Comparison of ENCODE assay signal across 28 mouse cellular contexts in the genomic region with DNA sequence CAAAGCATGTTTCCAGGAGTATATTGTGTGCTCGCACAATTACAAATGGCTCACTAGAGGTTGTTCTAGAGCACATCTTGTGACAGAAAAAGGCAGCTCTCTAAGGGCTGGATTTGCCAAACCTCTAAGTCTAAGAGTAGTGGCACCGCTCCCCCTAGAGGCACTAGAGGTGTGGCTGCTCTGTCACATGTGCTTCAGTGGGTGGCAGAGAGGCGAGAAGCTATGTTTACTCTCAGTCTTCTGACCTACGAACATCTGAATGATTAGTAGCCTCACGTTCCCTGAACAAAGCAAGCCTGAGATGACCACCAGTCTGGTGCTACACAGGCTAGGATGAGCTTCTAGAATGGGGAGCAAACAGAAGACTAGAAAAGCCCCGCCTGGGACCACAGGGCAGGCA.
DNase-seq lines count a peak whose midpoint lies in the region; ATAC-seq and TF ChIP-seq lines count a peak whose summit lies in the region.
"Had no signal": no experiment of that assay in that cellular context is flagged by ENCODE, and none has a peak within 500 bp of the region (broad histone marks: within the 10 kb centered on the region; RNA-seq: fewer than 3 reads in every experiment).

No protein-coding gene starts in this region.

- no peak for TF ChIP-seq EP300 in lung, postnatal 0 days (IDR thresholded peaks at IDR 0.05)
- TF ChIP-seq EP300 in CH12.LX (IDR thresholded peaks at IDR 0.05; ENCODE audit: low read length) = no peak

- peak; percentile 70 for DNase-seq in heart, adult 11 months
- no peak for DNase-seq in heart, postnatal 14 days
- DNase-seq in lung, postnatal 0 days (ENCODE audit: low spot score) = no peak
- DNase-seq in lung, adult 2 months = no peak
- peak; percentile 16 for DNase-seq in CH12.LX (ENCODE audit: extremely low read depth)
- no peak for DNase-seq in kidney, adult 8-10 months
- no peak for DNase-seq in yolk sac, embryonic 10.5 days (ENCODE audit: low spot score)
- DNase-seq: adrenal gland, adult 2 months; cerebellum, adult 11 months; cerebellum, adult 9-10 months; gastrocnemius, adult 2 months; gastrocnemius, postnatal 36 days; heart, adult 2 months; kidney, adult 9 months; kidney, postnatal 10 days; lung, adult 18-20 months; lung, postnatal 14 days; right cerebral cortex, postnatal 25 days; thymus, adult 18-20 months; thymus, postnatal 36 days had no signal

- no peak overlapping the region for H3K4me3 ChIP-seq in lung, postnatal 0 days (ENCODE audit: low read depth, low read length)
- no peak overlapping the region for H3K4me3 ChIP-seq in lung, adult 2 months (replicated peaks; ENCODE audit: extremely low read depth, low read depth, low read length)
- no peak overlapping the region for H3K4me3 ChIP-seq in CH12.LX (replicated peaks in 1 of 3; ENCODE audit: low read depth in 2 of 3, low read length in 2 of 3, poor library complexity in 1 of 3)
- H3K4me3 ChIP-seq in bone marrow, adult 2 months (replicated peaks; ENCODE audit: control insufficient read depth, low read depth, low read length) = no peak overlapping the region
- H3K4me3 ChIP-seq: embryonic facial prominence, embryonic 15.5 days; gastrocnemius, adult 2 months; heart, adult 2 months; heart, embryonic 13.5 days; midbrain, embryonic 12.5 days had no signal

- no peak for ATAC-seq in lung, postnatal 0 days
- ATAC-seq: activated CD4-positive, CD25-positive, alpha-beta regulatory T cell, adult 4 months; CD4-positive, CD25-positive, alpha-beta regulatory T cell, adult 4 months; forebrain, embryonic 14.5 days; hindbrain, embryonic 16.5 days had no signal

- H3K4me2 ChIP-seq in lung, postnatal 0 days (replicated peaks; ENCODE audit: low read depth, low read length) = no peak overlapping the region
- H3K4me2 ChIP-seq in CH12.LX (ENCODE audit: insufficient read depth, low read depth, poor library complexity, severe bottlenecking) = no peak overlapping the region
- H3K4me2 ChIP-seq: embryonic facial prominence, embryonic 15.5 days; heart, embryonic 13.5 days; midbrain, embryonic 12.5 days had no signal

- no peak for TF ChIP-seq POLR2A in lung, adult 2 months (IDR thresholded peaks at IDR 0.05; ENCODE audit: borderline replicate concordance, extremely low read depth, low read depth, low read length)
- no peak for TF ChIP-seq POLR2A in CH12.LX (IDR thresholded peaks at IDR 0.05; ENCODE audit: low read depth, low read length)
- no peak for TF ChIP-seq POLR2A in bone marrow, adult 2 months (IDR thresholded peaks at IDR 0.05; ENCODE audit: borderline replicate concordance, control insufficient read depth, low read depth, low read length)

- 0 out of 2 replicates have a peak, but pooled peaks have one; percentile 6 for TF ChIP-seq CTCF in lung, postnatal 0 days (IDR thresholded peaks at IDR 0.05)
- TF ChIP-seq CTCF in lung, adult 2 months (IDR thresholded peaks at IDR 0.05; ENCODE audit: insufficient read depth, low read length) = no peak
- peak in 1 of 2 experiments; percentile 34; a peak in 2 of 4 replicates for TF ChIP-seq CTCF in CH12.LX (conservative IDR thresholded peaks at IDR 0.05 in 1 of 2, IDR thresholded peaks at IDR 0.05 in 1 of 2; ENCODE audit: low read depth in 2 of 2, low read length in 2 of 2)
- peak; percentile 23; the same call in 1 of the 2 replicates for TF ChIP-seq CTCF in bone marrow, adult 2 months (IDR thresholded peaks at IDR 0.05; ENCODE audit: control insufficient read depth, insufficient read depth, low read length)

- no peaks in the 10 kb centered on the region for H3K79me2 ChIP-seq in CH12.LX (replicated peaks; ENCODE audit: control insufficient read depth, extremely low read depth, insufficient read depth, poor library complexity, severe bottlenecking)

- intact Hi-C loops in heart, postnatal 14 days (cut with DNase I) = no loop called here

- in situ Hi-C loops in CH12.LX (cut with MboI; ENCODE audit: low pct_ligation_motif_present, low pct_unique_long_range_greater_than_20kb, low sequenced_read_pairs) = loop anchor here (25.0 kb wide), 1 partner anchor 1052 kb away; no protein-coding TSS in a partner anchor

- dilution Hi-C loops in CH12.LX (cut with MboI; ENCODE audit: extremely low pct_ligation_motif_present, extremely low pct_unique_long_range_greater_than_20kb, low sequenced_read_pairs) = no loop called here

- no peaks in the 10 kb centered on the region for H3K27me3 ChIP-seq in lung, postnatal 0 days (replicated peaks; ENCODE audit: insufficient read depth, low read length)
- H3K27me3 ChIP-seq in CH12.LX (replicated peaks) = no peaks in the 10 kb centered on the region
- H3K27me3 ChIP-seq: embryonic facial prominence, embryonic 15.5 days; heart, embryonic 13.5 days; midbrain, embryonic 12.5 days had no signal

- no peaks in the 10 kb centered on the region for H3K36me3 ChIP-seq in lung, postnatal 0 days (ENCODE audit: insufficient read depth, low read length)
- no peaks in the 10 kb centered on the region for H3K36me3 ChIP-seq in CH12.LX (replicated peaks in 1 of 2; ENCODE audit: control insufficient read depth in 1 of 2, insufficient read depth in 1 of 2, low read length in 1 of 2)
- H3K36me3 ChIP-seq: embryonic facial prominence, embryonic 15.5 days; heart, embryonic 13.5 days; midbrain, embryonic 12.5 days had no signal

- no peak overlapping the region for H3K27ac ChIP-seq in lung, postnatal 0 days (ENCODE audit: low read length)
- H3K27ac ChIP-seq in CH12.LX (ENCODE audit: insufficient read depth, low read depth) = no peak overlapping the region
- no peak overlapping the region for H3K27ac ChIP-seq in bone marrow, adult 2 months (ENCODE audit: control insufficient read depth, insufficient read depth, low read depth, low read length, poor library complexity)
- H3K27ac ChIP-seq: embryonic facial prominence, embryonic 15.5 days; gastrocnemius, adult 2 months; heart, adult 2 months; heart, embryonic 13.5 days; midbrain, embryonic 12.5 days had no signal

- no peak; the same call in 1 of the 2 replicates for TF ChIP-seq RAD21 in CH12.LX (IDR thresholded peaks at IDR 0.05; ENCODE audit: low read depth, low read length)

- WGBS in lung, postnatal 0 days = 56% methylated on average over 6 of the region's 6 CpGs
- WGBS in lung, adult 2 months = 62% methylated on average over 6 of the region's 6 CpGs
- 76% methylated on average over 6 of the region's 6 CpGs for WGBS in bone marrow, adult 2 months

- no peaks in the 10 kb centered on the region for H3K4me1 ChIP-seq in lung, postnatal 0 days (ENCODE audit: insufficient read depth, low read depth, low read length)
- H3K4me1 ChIP-seq in lung, adult 2 months (ENCODE audit: control insufficient read depth, insufficient read depth, low read length) = no peaks in the 10 kb centered on the region
- no peaks in the 10 kb centered on the region for H3K4me1 ChIP-seq in CH12.LX (ENCODE audit: control insufficient read depth in 1 of 2, insufficient read depth in 2 of 2)
- no peaks in the 10 kb centered on the region for H3K4me1 ChIP-seq in bone marrow, adult 2 months (ENCODE audit: control insufficient read depth, insufficient read depth, low read length)
- H3K4me1 ChIP-seq: embryonic facial prominence, embryonic 15.5 days; midbrain, embryonic 12.5 days had no signal

- H3K9me3 ChIP-seq in lung, postnatal 0 days (ENCODE audit: low read length) = no peaks in the 10 kb centered on the region
- no peaks in the 10 kb centered on the region for H3K9me3 ChIP-seq in CH12.LX (replicated peaks; ENCODE audit: low read length)
- H3K9me3 ChIP-seq: embryonic facial prominence, embryonic 15.5 days; midbrain, embryonic 12.5 days had no signal

- no peak overlapping the region for H3K9ac ChIP-seq in lung, postnatal 0 days (replicated peaks; ENCODE audit: low read depth)
- H3K9ac ChIP-seq in CH12.LX (ENCODE audit: insufficient read depth, low read depth) = no peak overlapping the region
- H3K9ac ChIP-seq: embryonic facial prominence, embryonic 15.5 days; heart, embryonic 13.5 days; midbrain, embryonic 12.5 days had no signal

TF ChIP-seq in CH12.LX, 34 proteins besides CTCF, POLR2A, EP300 and RAD21:
- TF ChIP-seq BHLHE40 (IDR thresholded peaks at IDR 0.05; ENCODE audit: low read depth, low read length) (no peak), MAX (IDR thresholded peaks at IDR 0.05; ENCODE audit: low read length) (no peak), ZC3H11A (IDR thresholded peaks at IDR 0.05; ENCODE audit: low read depth, low read length) (no peak), JUN (IDR thresholded peaks at IDR 0.05; ENCODE audit: insufficient read depth, low read depth, low read length) (no peak), TBP (conservative IDR thresholded peaks at IDR 0.05; ENCODE audit: low read depth, low read length) (no peak), SIN3A (IDR thresholded peaks at IDR 0.05; ENCODE audit: low read length) (no peak), ZNF384 (IDR thresholded peaks at IDR 0.05; ENCODE audit: low read depth, low read length) (no peak), GABPA (IDR thresholded peaks at IDR 0.05; ENCODE audit: insufficient replicate concordance, low read depth, low read length) (no peak), USF2 (conservative IDR thresholded peaks at IDR 0.05; ENCODE audit: low read depth, low read length) (no peak), ELF1 (IDR thresholded peaks at IDR 0.05; ENCODE audit: low read depth, low read length) (no peak), MAZ (IDR thresholded peaks at IDR 0.05; ENCODE audit: low read depth, low read length) (no peak), ZKSCAN1 (IDR thresholded peaks at IDR 0.05; ENCODE audit: borderline replicate concordance, low read depth, low read length) (no peak), JUND (conservative IDR thresholded peaks at IDR 0.05; ENCODE audit: low read depth, low read length) (no peak), SMC3 (IDR thresholded peaks at IDR 0.05; ENCODE audit: low read depth, low read length) (no peak), MXI1 (IDR thresholded peaks at IDR 0.05; ENCODE audit: low read depth, low read length) (no peak), MAFK (IDR thresholded peaks at IDR 0.05; ENCODE audit: insufficient replicate concordance, low read length) (no peak), PAX5 (IDR thresholded peaks at IDR 0.05; ENCODE audit: low read length) (no peak), IRF4 (IDR thresholded peaks at IDR 0.05; ENCODE audit: low read depth, low read length) (no peak)

Comparison
In these comparisons a context has a peak if more than half of its experiments do, and no peak if none do; other contexts are left out.
1. DNase-seq: peak in heart, adult 11 months (single experiment) and CH12.LX (single experiment); none in heart, postnatal 14 days (0 of 2), lung, postnatal 0 days (single experiment), lung, adult 2 months (single experiment), kidney, adult 8-10 months (0 of 2) and yolk sac, embryonic 10.5 days (single experiment).